Mouse (Mus musculus) cerebellum, adult 2 months (tissue): Measurements from ENCODE around the gene Sp100. TPM values are rescaled to one million over a fixed set of nuclear protein-coding genes. Genes with fewer than 3 reads are reported as not detected.

ENCODE experiments used
- DNase-seq, 2 experiments: peaks; one replicate each; pipeline ENCODE4 v3.0.0; 2021
- H3K27ac ChIP-seq: fragments of 200-500 bp; 2 replicates; pipeline ENCODE4 v1.5.1; 2012; ENCODE audit warnings: low read length, control low read depth, inconsistent platforms; ENCODE audit not compliant: insufficient read depth
- H3K27me3 ChIP-seq: fragments of 200-500 bp; 2 replicates; pipeline ENCODE4 v1.6.1; 2012; ENCODE audit warnings: inconsistent platforms, mild to moderate bottlenecking, low read length, moderate library complexity; ENCODE audit not compliant: control insufficient read depth, insufficient read depth
- H3K4me1 ChIP-seq: fragments of 200-500 bp; 2 replicates; pipeline ENCODE4 v1.6.1; 2011; ENCODE audit warnings: low read length; ENCODE audit not compliant: control insufficient read depth, insufficient read depth
- H3K4me3 ChIP-seq: fragments of 200-500 bp; replicated peaks from 2 replicates; pipeline ENCODE3; 2011; ENCODE audit warnings: mild to moderate bottlenecking, low read depth, low read length, control low read depth; ENCODE audit not compliant: insufficient read depth
- CTCF ChIP-seq: fragments of 200-500 bp; IDR thresholded peaks from 2 replicates; pipeline ENCODE4 v1.5.1; 2011; ENCODE audit warnings: low read depth, mild to moderate bottlenecking, control low read depth, low read length, moderate library complexity, borderline replicate concordance; ENCODE audit not compliant: insufficient read depth
- POLR2A ChIP-seq: fragments of 200-500 bp; IDR thresholded peaks from 2 replicates; pipeline ENCODE4 v1.6.1; 2011; ENCODE audit warnings: low read length, control low read depth, borderline replicate concordance; ENCODE audit not compliant: insufficient read depth
- WGBS: fragments of 180-500 bp; shearing (Covaris S2); methylation state at CpG from one replicate; pipeline ENCODE4 v1.1.7; 2018; 5-methylcytosine and 5-hydroxymethylcytosine counted together
- polyA plus RNA-seq: library from polyadenylated mRNA; depleted of rRNA; stranded (reverse); fragments of >200 nt; gene quantifications from 2 replicates; pipeline ENCODE4 v1.2.3, GENCODE M21; 2012

Sp100 gene
- polyA plus RNA-seq, 1 experiment, result 4.7 TPM

DNA sequence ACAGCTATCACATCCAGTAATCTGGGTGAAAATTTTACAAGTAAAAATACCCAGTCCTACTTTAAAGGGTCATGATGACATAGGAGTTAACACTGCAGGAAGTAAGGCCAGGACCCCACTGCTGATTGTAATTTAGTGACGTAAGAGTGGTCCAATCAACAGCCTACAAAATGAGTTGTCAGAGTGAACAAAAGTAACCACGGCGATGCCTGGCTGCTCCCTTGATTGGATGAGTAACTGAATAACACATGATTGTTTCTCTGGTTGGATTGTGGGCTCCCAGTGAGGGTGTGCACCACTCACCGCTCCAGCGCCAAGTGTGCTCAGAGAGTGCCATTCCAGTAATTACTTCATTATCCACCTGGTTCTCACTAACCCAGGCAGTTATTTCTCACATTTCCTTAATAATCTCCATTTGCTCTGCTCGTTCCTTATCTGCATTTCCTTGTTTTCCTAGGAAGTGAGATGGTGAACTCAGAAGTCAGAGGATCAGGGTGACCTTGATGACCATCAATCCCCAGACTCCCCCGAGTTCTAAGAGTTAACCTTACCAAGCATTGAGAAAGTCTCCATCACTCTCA is 66.7 kb downstream of the Sp100 start:
- H3K4me3 ChIP-seq, result no peak overlapping the region
- TF ChIP-seq POLR2A (no peak), CTCF (no peak)
- WGBS, result 58% methylated on average over 7 of the region's 7 CpGs
- no peak overlapping the region for H3K27ac ChIP-seq
- DNase-seq, result no peak
- no peaks in the 10 kb centered on the region for H3K4me1 ChIP-seq
- H3K27me3 ChIP-seq, result no peaks in the 10 kb centered on the region

DNA sequence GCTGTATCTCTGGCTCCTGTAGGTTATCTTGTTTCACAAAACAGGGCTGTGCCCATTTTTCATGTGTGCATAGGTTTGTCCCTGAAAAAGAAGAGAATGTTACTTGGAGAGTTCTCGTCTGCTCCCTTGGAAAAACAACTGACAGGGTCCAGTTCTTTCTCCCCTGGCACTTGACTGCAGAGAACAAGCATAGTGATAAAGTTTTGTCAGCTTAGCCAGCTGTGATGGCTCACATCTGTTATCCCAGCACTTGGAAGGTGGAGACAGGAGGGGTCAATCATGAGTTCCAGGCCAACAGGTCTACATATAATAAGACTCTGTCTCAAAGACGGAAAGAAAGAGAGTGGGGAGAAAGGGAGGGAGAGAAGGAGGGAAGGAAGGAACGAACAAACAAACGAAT is 69.3 kb downstream of the Sp100 start:
- 83% methylated on average over 4 of the region's 4 CpGs for WGBS
- H3K4me3 ChIP-seq, result no peak overlapping the region
- DNase-seq, result no peak
- TF ChIP-seq POLR2A (no peak), CTCF (no peak)
- H3K27me3 ChIP-seq, result no peaks in the 10 kb centered on the region
- H3K27ac ChIP-seq, result no peak overlapping the region
- no peaks in the 10 kb centered on the region for H3K4me1 ChIP-seq

DNA sequence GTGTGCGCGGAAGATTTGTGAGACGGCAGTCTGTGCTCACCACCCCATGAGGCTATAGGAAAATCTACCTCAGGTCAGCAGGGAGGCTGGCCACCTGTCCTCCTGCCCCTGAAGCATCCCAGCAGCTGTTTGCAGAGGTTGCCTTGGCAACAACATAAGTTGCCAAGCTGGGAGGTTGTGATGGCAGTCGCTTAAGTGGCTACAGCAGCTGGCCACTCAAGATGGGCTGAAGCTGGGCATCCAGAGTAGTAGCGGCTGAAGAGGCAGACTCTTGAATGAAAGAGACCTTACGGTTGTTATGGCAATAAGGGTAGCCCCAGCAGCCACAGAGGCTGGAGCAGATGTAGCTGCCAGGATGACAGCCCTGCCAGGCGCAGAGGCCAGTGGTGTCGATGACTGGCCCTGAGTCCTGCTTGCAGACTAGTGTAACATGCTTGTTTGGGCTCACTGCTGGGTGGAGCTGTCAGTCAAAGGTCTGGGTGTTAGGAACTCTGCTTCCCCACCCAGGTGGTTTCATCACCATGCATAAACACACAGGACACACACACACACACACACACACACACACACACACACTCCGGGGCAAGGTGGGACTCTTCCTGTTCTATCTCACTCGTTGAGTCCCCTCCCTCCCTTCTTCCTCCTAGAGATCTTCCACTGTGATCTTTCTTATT is 70.6 kb downstream of the Sp100 start:
- Histone ChIP-seq H3K27me3 (no peaks in the 10 kb centered on the region), H3K4me3 (no peak overlapping the region), H3K4me1 (no peaks in the 10 kb centered on the region), H3K27ac (no peak overlapping the region)
- no peak for TF ChIP-seq CTCF
- no peak for TF ChIP-seq POLR2A
- WGBS, result 31% methylated on average over 10 of the region's 10 CpGs
- no peak for DNase-seq

DNA sequence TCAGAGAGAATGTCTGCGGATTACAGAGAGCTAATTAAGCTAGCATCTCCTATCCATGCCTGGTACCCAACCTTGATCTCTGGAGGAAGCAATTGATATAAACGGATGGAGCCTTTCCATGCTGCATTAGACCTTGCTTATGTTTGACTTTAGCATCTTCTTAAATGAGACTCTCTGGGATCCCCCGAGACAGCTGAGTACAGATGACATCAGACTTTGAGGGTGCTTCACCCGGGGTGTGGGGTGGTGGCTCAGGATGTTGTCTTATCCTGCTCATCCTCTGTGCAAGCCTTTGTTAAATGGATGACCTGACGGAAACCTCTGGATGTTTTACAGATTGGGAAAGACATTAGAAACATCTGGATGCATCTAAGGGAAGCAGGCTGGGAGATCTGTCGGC is 80.7 kb downstream of the Sp100 start:
- no peaks in the 10 kb centered on the region for H3K4me1 ChIP-seq
- no peak overlapping the region for H3K27ac ChIP-seq
- DNase-seq, result no peak
- WGBS, result 88% methylated on average over 6 of the region's 6 CpGs
- no peak overlapping the region for H3K4me3 ChIP-seq
- TF ChIP-seq POLR2A (no peak), CTCF (no peak)
- no peaks in the 10 kb centered on the region; the same call in 1 of the 2 replicates for H3K27me3 ChIP-seq

DNA sequence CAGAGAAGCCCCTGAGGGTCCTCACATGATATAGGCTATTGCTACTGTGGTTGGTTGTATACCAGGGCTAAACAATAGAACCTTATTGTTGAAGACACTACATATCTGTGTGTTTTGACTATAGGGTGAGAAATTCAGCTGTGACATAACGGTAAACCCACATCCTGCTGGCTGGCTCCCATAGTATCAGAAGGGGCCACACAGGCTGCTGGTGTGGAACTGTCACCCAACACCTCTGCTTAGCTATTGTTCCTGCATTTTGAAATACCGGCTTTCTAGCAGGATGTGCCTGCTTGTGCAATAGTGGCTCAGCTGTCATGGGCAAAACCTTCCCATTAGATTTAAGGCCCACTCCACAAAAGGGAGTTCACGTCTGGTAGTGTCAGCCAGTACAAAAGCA is 82.8 kb downstream of the Sp100 start:
- Histone ChIP-seq H3K4me1 (no peaks in the 10 kb centered on the region), H3K27ac (no peak overlapping the region), H3K27me3 (no peaks in the 10 kb centered on the region; the same call in 1 of the 2 replicates), H3K4me3 (no peak overlapping the region)
- WGBS, result 92% methylated on average over 3 of the region's 3 CpGs
- no peak for TF ChIP-seq POLR2A
- TF ChIP-seq CTCF, result no peak
- DNase-seq, result no peak

DNA sequence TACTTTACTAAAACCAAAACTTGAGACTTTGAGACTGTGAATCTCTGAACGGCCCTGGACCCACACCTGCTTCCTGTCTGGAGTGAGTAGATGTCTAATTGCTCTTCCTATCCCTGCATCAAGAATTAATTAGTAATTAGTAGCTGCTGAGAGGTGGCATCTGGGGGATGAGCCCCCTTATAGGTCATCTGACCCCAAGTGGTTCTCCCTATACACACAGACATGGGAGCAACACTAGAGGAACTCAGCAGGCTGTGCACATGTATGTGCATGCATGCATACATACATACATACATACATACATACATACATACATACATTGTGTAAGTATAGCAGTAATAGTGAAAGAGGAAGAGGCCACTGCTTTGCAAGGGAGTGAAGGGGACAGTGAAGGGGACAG is 84.7 kb downstream of the Sp100 start:
- TF ChIP-seq POLR2A (no peak), CTCF (no peak)
- Histone ChIP-seq H3K27me3 (no peaks in the 10 kb centered on the region; the same call in 1 of the 2 replicates), H3K4me3 (no peak overlapping the region), H3K4me1 (no peaks in the 10 kb centered on the region), H3K27ac (no peak overlapping the region)
- no peak for DNase-seq
- WGBS, result 83% methylated on average over 1 of the region's 1 CpGs

DNA sequence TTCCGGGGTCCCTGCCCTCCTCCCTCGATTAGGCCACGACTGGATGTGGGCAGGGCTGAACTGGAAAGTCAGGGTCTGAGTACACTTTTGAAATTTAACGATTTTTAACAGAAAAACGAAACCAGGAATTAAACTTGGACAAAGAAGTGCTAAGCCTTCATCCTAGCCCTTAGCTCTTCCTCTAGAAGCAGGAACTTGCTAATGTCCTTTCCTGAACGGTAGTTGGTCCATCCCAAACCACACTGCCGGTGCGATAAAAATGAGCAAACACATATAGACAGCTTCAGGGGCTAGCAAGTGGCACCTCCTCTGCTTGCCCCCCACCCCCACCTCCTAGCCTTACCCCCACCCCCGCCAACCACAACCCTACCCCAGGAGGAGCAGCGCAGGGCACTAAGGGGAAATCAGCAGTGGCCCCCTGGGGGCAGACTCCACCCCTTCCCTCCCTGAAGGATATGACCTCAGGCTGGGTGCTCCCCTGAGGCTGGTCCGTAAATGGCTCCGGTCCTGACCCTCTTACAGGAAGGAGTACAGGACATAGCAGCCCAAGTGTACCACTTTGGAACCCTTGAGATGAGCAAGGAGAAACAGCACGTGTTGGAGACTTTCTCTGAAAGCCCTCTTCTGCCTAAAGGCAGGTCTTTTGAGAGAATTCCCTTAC is 85.8 kb downstream of the Sp100 start:
- no peaks in the 10 kb centered on the region for H3K4me1 ChIP-seq
- 64% methylated on average over 13 of the region's 13 CpGs for WGBS
- TF ChIP-seq CTCF (no peak), POLR2A (no peak)
- no peak overlapping the region for H3K4me3 ChIP-seq
- H3K27me3 ChIP-seq, result no peaks in the 10 kb centered on the region; the same call in 1 of the 2 replicates
- no peak overlapping the region for H3K27ac ChIP-seq
- DNase-seq, result no peak

DNA sequence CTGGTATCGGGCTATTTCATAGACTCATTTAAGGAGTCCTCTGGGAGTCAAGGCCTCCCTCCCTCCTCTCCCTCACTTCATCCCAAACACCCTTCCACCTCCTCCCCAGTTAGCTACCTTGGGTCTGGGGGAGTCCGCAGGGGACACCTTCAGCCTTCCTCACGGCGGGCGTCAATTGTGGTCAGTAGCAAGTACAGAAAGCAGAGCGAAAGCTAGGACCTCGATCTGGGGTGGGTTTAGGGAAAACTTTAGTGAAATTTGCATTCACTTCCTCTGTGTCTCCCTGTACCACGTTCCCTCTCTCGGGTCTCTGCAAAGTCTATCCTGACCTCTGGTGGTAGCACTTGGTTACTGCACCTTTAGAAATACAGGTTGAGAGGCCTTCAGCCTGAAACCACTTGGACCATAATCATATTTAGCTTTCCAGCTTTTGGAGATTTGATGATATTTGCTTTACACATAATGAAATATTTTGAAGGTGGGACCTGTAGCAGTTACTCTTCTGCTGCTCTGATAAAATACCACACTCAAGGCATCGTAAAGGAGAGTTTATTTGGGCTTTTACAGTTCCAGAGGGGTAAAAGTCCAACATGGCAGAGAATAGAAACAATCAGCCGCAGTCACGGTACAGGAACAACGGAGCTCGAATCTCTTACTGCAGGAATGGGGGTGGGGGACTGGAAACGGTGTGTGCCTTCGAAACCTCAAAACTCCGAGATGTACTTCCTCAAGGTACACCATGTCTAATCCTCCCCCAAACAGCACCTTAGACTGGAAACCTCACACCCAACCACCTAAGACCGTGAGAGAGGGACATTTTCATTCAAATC is 86.8 kb downstream of the Sp100 start:
- no peak overlapping the region for H3K27ac ChIP-seq
- H3K4me3 ChIP-seq, result no peak overlapping the region
- H3K4me1 ChIP-seq, result no peaks in the 10 kb centered on the region
- DNase-seq, result peak; percentile 33 to 44
- no peaks in the 10 kb centered on the region; the same call in 1 of the 2 replicates for H3K27me3 ChIP-seq
- 36% methylated on average over 18 of the region's 18 CpGs for WGBS
- TF ChIP-seq POLR2A (no peak), CTCF (peak; percentile 78; the same call in 1 of the 2 replicates)
